Mouse (Mus musculus): ENCODE results near the gene Clic4.

- no peak for TF ChIP-seq POLR2A (IDR thresholded peaks at IDR 0.05; ENCODE audit: control insufficient read depth, extremely low read depth, insufficient read depth, low read length, poor library complexity)
- no peak for TF ChIP-seq CTCF (IDR thresholded peaks at IDR 0.05; ENCODE audit: borderline replicate concordance, control insufficient read depth, extremely low read depth, insufficient read depth, low read length, poor library complexity)
These were observed 97.1 kb downstream of the Clic4 start for GRCm38 (mm10) chr4:135175406-135176120.

All from thymus, adult 2 months (tissue).